Mouse (Mus musculus) gastrocnemius, postnatal 36 days (tissue): Measurements from ENCODE around the gene Gm10717. TPM values are rescaled to one million over a fixed set of nuclear protein-coding genes. Genes with fewer than 3 reads are reported as not detected.
"Not testable (repeated sequence)": the region's sequence is repeated elsewhere in the genome, so short reads cannot be mapped to it uniquely, and the experiment has no call there.

Experiments used
- DNase-seq, 2 experiments: peaks; one replicate each; pipeline ENCODE4 v3.0.0; 2022
- intact Hi-C: fragments of 180-260 bp; cut with DNase I; formaldehyde crosslinking; loops from one replicate; pipeline ENCODE4 v1.15.1; 2025
- microRNA-seq, 2 experiments: library from miRNA; unstranded; fragments of <30 nt; microRNA quantifications; one replicate each; pipeline ENCODE4 v1.2.0; 2021
- total RNA-seq, 2 experiments: library from RNA; stranded (reverse); gene quantifications; 2 replicates each; pipeline ENCODE4 v1.2.3; 2021

Gm10717 gene
- total RNA-seq, 2 experiments from 2014 or later, result not detected

- DNase-seq, result peak; percentile 16 to 92
- intact Hi-C loops, result not testable (repeated sequence)
Observed at GRCm38 (mm10) chr9:3023985-3024648, 1.1 kb upstream of the Gm10717 start.

- intact Hi-C loops, result not testable (repeated sequence)
- peak; percentile 26 to 81 for DNase-seq
Observed at GRCm38 (mm10) chr9:3025653-3026052, 436 bp downstream of the Gm10717 start.

- DNase-seq, intact Hi-C loops: not testable (repeated sequence)
Observed at GRCm38 (mm10) chr9:3026136-3026535, 919 bp downstream of the Gm10717 start.

GRCm38 (mm10) chr9:3026741-3027140 is 1.5 kb downstream of the Gm10717 start:
- DNase-seq, intact Hi-C loops: not testable (repeated sequence)

GRCm38 (mm10) chr9:3027200-3027599 is 2.0 kb downstream of the Gm10717 start:
- intact Hi-C loops, DNase-seq: not testable (repeated sequence)

GRCm38 (mm10) chr9:3029276-3030000 is 4.2 kb downstream of the Gm10717 start:
- DNase-seq, result peak; percentile 7 to 63
- intact Hi-C loops, result not testable (repeated sequence)

GRCm38 (mm10) chr9:3030677-3031318 is 5.6 kb downstream of the Gm10717 start:
- intact Hi-C loops, DNase-seq: not testable (repeated sequence)

- intact Hi-C loops, DNase-seq: not testable (repeated sequence)
Observed at GRCm38 (mm10) chr9:3034299-3034698, 9.1 kb downstream of the Gm10717 start, which contains the start of gene Gm17535. Gene Gm17535, plus strand, starts transcription at chr9:3034599.

- DNase-seq, intact Hi-C loops: not testable (repeated sequence)
Observed at GRCm38 (mm10) chr9:3036577-3036976, 11.4 kb downstream of the Gm10717 start, which contains the start of gene Gm10715. Gene Gm10715, plus strand, starts transcription at chr9:3036877.

- intact Hi-C loops, DNase-seq: not testable (repeated sequence)
Observed at GRCm38 (mm10) chr9:3038161-3038560, 12.9 kb downstream of the Gm10717 start.

Small RNA genes within 50 kb of the gene (microRNA-seq; reads per million reads assigned to microRNA genes)
- 0 reads per million in 2 experiments for gene Mir101c

Other genes with a start within 250 kb of the Gm10717 start
- not detected for gene Gm10722, start 24.5 kb upstream of the Gm10717 start, total RNA-seq
- gene Gm11168, start 22.1 kb upstream of the Gm10717 start, total RNA-seq, result not detected
- not detected for gene Gm10721, start 12.3 kb upstream of the Gm10717 start, total RNA-seq
- gene Gm10720, start 9.8 kb upstream of the Gm10717 start, total RNA-seq, result not detected
- gene Gm10719, start 8.0 kb upstream of the Gm10717 start, total RNA-seq, result under 1 TPM in 1 of 2 experiments, not detected in 1; 0.54 TPM
- not detected for gene Gm10718, start 1.9 kb upstream of the Gm10717 start, total RNA-seq
- not detected for gene Gm17535, start 9.2 kb downstream of the Gm10717 start, total RNA-seq
- not detected for gene Gm10715, start 11.5 kb downstream of the Gm10717 start, total RNA-seq